Mouse (Mus musculus): ENCODE results near the gene Map2k5. TPM values are rescaled to one million over a fixed set of nuclear protein-coding genes. Genes with fewer than 3 reads are reported as not detected.

The Map2k5 gene
- polyA plus RNA-seq, 1 experiment, result 24.2 TPM

GRCm38 (mm10) chr9:63129641-63130041 lies 248.1 kb downstream of the Map2k5 start:
- Histone ChIP-seq H3K27ac (ENCODE audit: insufficient read depth, low read length) (no peak overlapping the region), H3K4me1 (ENCODE audit: control insufficient read depth, insufficient read depth, low read length) (peaks cover 4% of the 10 kb centered on the region; the same call in 1 of the 2 replicates), H3K4me3 (ENCODE audit: insufficient read depth, low read length) (no peak overlapping the region)
- no peak for TF ChIP-seq CTCF (IDR thresholded peaks at IDR 0.05; ENCODE audit: borderline replicate concordance, insufficient read depth, low read length)
- no peak for TF ChIP-seq POLR2A (IDR thresholded peaks at IDR 0.05; ENCODE audit: low read depth, low read length)

GRCm38 (mm10) chr9:63124512-63124911 lies 253.2 kb downstream of the Map2k5 start:
- Histone ChIP-seq H3K4me3 (ENCODE audit: insufficient read depth, low read length) (no peak overlapping the region), H3K27ac (ENCODE audit: insufficient read depth, low read length) (no peak overlapping the region)
- TF ChIP-seq POLR2A (IDR thresholded peaks at IDR 0.05; ENCODE audit: low read depth, low read length) (no peak), CTCF (IDR thresholded peaks at IDR 0.05; ENCODE audit: borderline replicate concordance, insufficient read depth, low read length) (no peak)

GRCm38 (mm10) chr9:63123451-63124438 lies 254.0 kb downstream of the Map2k5 start:
- peak overlapping the region; percentile 84 for H3K27ac ChIP-seq (ENCODE audit: insufficient read depth, low read length)
- TF ChIP-seq CTCF (IDR thresholded peaks at IDR 0.05; ENCODE audit: borderline replicate concordance, insufficient read depth, low read length), result peak; percentile 100
- peak; percentile 70 for TF ChIP-seq POLR2A (IDR thresholded peaks at IDR 0.05; ENCODE audit: low read depth, low read length)
- H3K4me3 ChIP-seq (ENCODE audit: insufficient read depth, low read length), result peak overlapping the region; percentile 42
- H3K4me1 ChIP-seq (ENCODE audit: control insufficient read depth, insufficient read depth, low read length), result peaks cover 7% of the 10 kb centered on the region; the same call in 1 of the 2 replicates

More at GRCm38 (mm10) chr9:63124512-63124911, 253.2 kb downstream of the Map2k5 start:
- H3K4me1 ChIP-seq (ENCODE audit: control insufficient read depth, insufficient read depth, low read length), result peaks cover 7% of the 10 kb centered on the region; the same call in 1 of the 2 replicates

- TF ChIP-seq CTCF (IDR thresholded peaks at IDR 0.05; ENCODE audit: borderline replicate concordance, insufficient read depth, low read length) (no peak), POLR2A (IDR thresholded peaks at IDR 0.05; ENCODE audit: low read depth, low read length) (no peak)
- Histone ChIP-seq H3K4me1 (ENCODE audit: control insufficient read depth, insufficient read depth, low read length) (peaks cover 7% of the 10 kb centered on the region; the same call in 1 of the 2 replicates), H3K27ac (ENCODE audit: insufficient read depth, low read length) (peak overlapping the region; percentile 80), H3K4me3 (ENCODE audit: insufficient read depth, low read length) (no peak overlapping the region)
These were observed 255.4 kb downstream of the Map2k5 start for GRCm38 (mm10) chr9:63122161-63122833.

GRCm38 (mm10) chr9:63118385-63118784 lies 259.3 kb downstream of the Map2k5 start:
- Histone ChIP-seq H3K4me3 (ENCODE audit: insufficient read depth, low read length) (no peak overlapping the region), H3K4me1 (ENCODE audit: control insufficient read depth, insufficient read depth, low read length) (peaks cover 7% of the 10 kb centered on the region; the same call in 1 of the 2 replicates), H3K27ac (ENCODE audit: insufficient read depth, low read length) (no peak overlapping the region)
- no peak for TF ChIP-seq POLR2A (IDR thresholded peaks at IDR 0.05; ENCODE audit: low read depth, low read length)
- TF ChIP-seq CTCF (IDR thresholded peaks at IDR 0.05; ENCODE audit: borderline replicate concordance, insufficient read depth, low read length), result no peak

Other genes starting within 250 kb of the Map2k5 start
- not detected in 2 replicates for gene Skor1, start 228.9 kb downstream of the Map2k5 start, polyA plus RNA-seq (2011; ENCODE audit: insufficient read length, low read depth, missing spikeins)
- 12.0 and 14.4 TPM in 2 replicates for gene 2300009A05Rik, start 21.3 kb upstream of the Map2k5 start, polyA plus RNA-seq (2011; ENCODE audit: insufficient read length, low read depth, missing spikeins)
- not detected in 2 replicates for gene Iqch, start 224.6 kb upstream of the Map2k5 start, polyA plus RNA-seq (2011; ENCODE audit: insufficient read length, low read depth, missing spikeins)
- gene Aagab, start 224.8 kb upstream of the Map2k5 start, polyA plus RNA-seq (2011; ENCODE audit: insufficient read length, low read depth, missing spikeins), result 16.2 and 18.2 TPM in 2 replicates